In genomic region chr19:51201391-51201790, GRCm38 (mm10) we compare ENCODE assay signal across 9 mouse cellular contexts.
DNase-seq lines count a peak whose midpoint lies in the region; ATAC-seq and TF ChIP-seq lines count a peak whose summit lies in the region.
"Had no signal": no experiment of that assay in that cellular context is flagged by ENCODE, and none has a peak within 500 bp of the region (broad histone marks: within the 10 kb centered on the region; RNA-seq: fewer than 3 reads in every experiment).

No protein-coding gene starts in this region.

- DNase-seq in hindbrain, embryonic 14.5 days (ENCODE audit: low spot score) = peak; percentile 67
- DNase-seq in brain, embryonic 18.5 days (ENCODE audit: low read depth, low spot score) = peak; percentile 18
- DNase-seq in frontal cortex, adult 2 months (ENCODE audit: extremely low spot score in 1 of 2, low spot score in 1 of 2) = peak; percentile 5 to 65
- DNase-seq in mesoderm, embryonic 11.5 days (ENCODE audit: low read depth, low spot score) = peak; percentile 44
- no peak for DNase-seq in gastrocnemius, postnatal 14 days

- no peaks in the 10 kb centered on the region for H3K4me1 ChIP-seq in hindbrain, embryonic 14.5 days (replicated peaks; ENCODE audit: control insufficient read depth, insufficient read depth, low read length)
- H3K4me1 ChIP-seq in hindbrain, embryonic 16.5 days (ENCODE audit: control insufficient read depth, insufficient read depth, low read depth, low read length) = no peaks in the 10 kb centered on the region
- no peaks in the 10 kb centered on the region for H3K4me1 ChIP-seq in E14TG2a.4 (replicated peaks; ENCODE audit: low read depth, low read length)

- no peak overlapping the region for H3K9ac ChIP-seq in hindbrain, embryonic 14.5 days
- H3K9ac ChIP-seq in hindbrain, embryonic 16.5 days (ENCODE audit: low read depth, low read length) = no peak overlapping the region

- intact Hi-C loops in gastrocnemius, postnatal 14 days (cut with DNase I; ENCODE audit: low total_unique reads) = no loop called here

- no peaks in the 10 kb centered on the region for H3K9me3 ChIP-seq in hindbrain, embryonic 14.5 days (ENCODE audit: control insufficient read depth, low read length)
- no peaks in the 10 kb centered on the region for H3K9me3 ChIP-seq in hindbrain, embryonic 16.5 days (ENCODE audit: control insufficient read depth, low read length)
- no peaks in the 10 kb centered on the region for H3K9me3 ChIP-seq in E14TG2a.4 (ENCODE audit: low read length)

- no peaks in the 10 kb centered on the region for H3K27me3 ChIP-seq in hindbrain, embryonic 14.5 days (ENCODE audit: control insufficient read depth, insufficient read depth, low read length)
- H3K27me3 ChIP-seq in hindbrain, embryonic 16.5 days (replicated peaks; ENCODE audit: control insufficient read depth, insufficient read depth, low read length) = no peaks in the 10 kb centered on the region
- H3K27me3 ChIP-seq in E14TG2a.4 (ENCODE audit: insufficient read depth, low read length) = no peaks in the 10 kb centered on the region
- H3K27me3 ChIP-seq: Patski had no signal

- H3K4me3 ChIP-seq in hindbrain, embryonic 14.5 days (replicated peaks; ENCODE audit: low read length) = no peak overlapping the region
- no peak overlapping the region for H3K4me3 ChIP-seq in hindbrain, embryonic 16.5 days (ENCODE audit: low read length)
- H3K4me3 ChIP-seq in E14TG2a.4 (replicated peaks; ENCODE audit: low read length) = no peak overlapping the region

- H3K36me3 ChIP-seq in hindbrain, embryonic 14.5 days (replicated peaks; ENCODE audit: control insufficient read depth, insufficient read depth) = no peaks in the 10 kb centered on the region
- no peaks in the 10 kb centered on the region for H3K36me3 ChIP-seq in hindbrain, embryonic 16.5 days (ENCODE audit: control insufficient read depth, insufficient read depth, low read length)
- H3K36me3 ChIP-seq in E14TG2a.4 (ENCODE audit: insufficient read depth, low read length) = no peaks in the 10 kb centered on the region

- H3K4me2 ChIP-seq in hindbrain, embryonic 14.5 days (replicated peaks) = no peak overlapping the region
- no peak overlapping the region for H3K4me2 ChIP-seq in hindbrain, embryonic 16.5 days (ENCODE audit: low read length)

- H3K27ac ChIP-seq in hindbrain, embryonic 14.5 days = no peak overlapping the region
- H3K27ac ChIP-seq in hindbrain, embryonic 16.5 days (ENCODE audit: low read depth, low read length) = no peak overlapping the region

- no peak for ATAC-seq in hindbrain, embryonic 14.5 days (ENCODE audit: low FRiP score)
- no peak for ATAC-seq in hindbrain, embryonic 16.5 days
- ATAC-seq in granulocyte monocyte progenitor cell, adult 5-6 weeks (replicated peaks; ENCODE audit: poor library complexity, severe bottlenecking) = no peak
- ATAC-seq: Patski had no signal

- 0 out of 2 replicates have a peak, but pooled peaks have one; percentile 15 for TF ChIP-seq CTCF in E14TG2a.4 (conservative IDR thresholded peaks at IDR 0.05; ENCODE audit: low read length)
